Mouse (Mus musculus) kidney, postnatal 0 days (tissue): ENCODE results near the gene Aktip. TPM values are rescaled to one million over a fixed set of nuclear protein-coding genes. Genes with fewer than 3 reads are reported as not detected.

Experiments used
- ATAC-seq: fragments of 200-750 bp; cut with Nextera tagmentation; replicated peaks from 2 replicates; pipeline ENCODE4 v1.8.0; 2017; ENCODE audit warnings: low read depth, moderate number of reproducible peaks, moderate TSS enrichment, moderate library complexity; ENCODE audit not compliant: low FRiP score
- DNase-seq: peaks from one replicate; pipeline ENCODE4 v3.0.0-alpha.2; 2016; ENCODE audit warnings: low spot score
- H3K27ac ChIP-seq: fragments of 300-500 bp; sonication (generic); 2 replicates; pipeline ENCODE4 v1.5.1; 2014; ENCODE audit warnings: mild to moderate bottlenecking
- H3K27me3 ChIP-seq: fragments of 300-500 bp; sonication (generic); 2 replicates; pipeline ENCODE4 v1.6.1; 2014; ENCODE audit warnings: low read length, mixed read lengths; ENCODE audit not compliant: insufficient read depth
- H3K36me3 ChIP-seq: fragments of 300-500 bp; sonication (generic); 2 replicates; pipeline ENCODE4 v1.6.1; 2014; ENCODE audit warnings: low read length, mixed read lengths; ENCODE audit not compliant: insufficient read depth
- H3K4me1 ChIP-seq: fragments of 300-500 bp; sonication (generic); replicated peaks from 2 replicates; pipeline ENCODE4 v1.6.1; 2014; ENCODE audit warnings: antibody characterized with exemption, low read length, mixed read lengths; ENCODE audit not compliant: insufficient read depth
- H3K4me2 ChIP-seq: fragments of 300-500 bp; sonication (generic); 2 replicates; pipeline ENCODE4 v1.6.1; 2014; ENCODE audit warnings: mild to moderate bottlenecking, low read length, moderate library complexity, mixed read lengths
- H3K4me3 ChIP-seq: fragments of 300-500 bp; sonication (generic); replicated peaks from 2 replicates; pipeline ENCODE4 v1.5.1; 2014; ENCODE audit warnings: low read depth, low read length
- H3K9ac ChIP-seq: fragments of 300-500 bp; sonication (generic); 2 replicates; pipeline ENCODE4 v1.6.1; 2014; ENCODE audit warnings: low read depth, low read length
- H3K9me3 ChIP-seq: fragments of 300-500 bp; sonication (generic); replicated peaks from 2 replicates; pipeline ENCODE4 v1.6.1; 2016; ENCODE audit warnings: low read length, inconsistent platforms, mixed read lengths
- CTCF ChIP-seq: IDR thresholded peaks from 2 replicates; pipeline ENCODE4 v1.5.1; 2016; ENCODE audit warnings: antibody characterized with exemption, low read depth, mild to moderate bottlenecking, moderate library complexity
- WGBS: fragments of 180-500 bp; shearing (Covaris S2); extraction: QIAGEN DNeasy Blood & Tissue Kit; methylation state at CpG from one replicate; pipeline ENCODE4 v1.1.7; 2014; 5-methylcytosine and 5-hydroxymethylcytosine counted together
- polyA plus RNA-seq: library from polyadenylated mRNA; unstranded; fragments of >200 nt; fragmentation: Nextera tagmentation; extraction: Ambion mirVana; gene quantifications from 2 replicates; pipeline ENCODE4 v1.2.1, GENCODE M21; 2015

Aktip gene
- polyA plus RNA-seq, 1 experiment from 2014 or later = 116 TPM

GRCm38 (mm10) chr8:91081911-91082310, 117.9 kb downstream of the Aktip start:
- no peak overlapping the region for H3K27ac ChIP-seq
- TF ChIP-seq CTCF = no peak
- ATAC-seq (no peak), DNase-seq (peak; percentile 35)
- WGBS = 63% methylated on average over 7 of the region's 7 CpGs
- H3K36me3 ChIP-seq = peaks cover 32% of the 10 kb centered on the region
- H3K4me2 ChIP-seq = no peak overlapping the region
- H3K9me3 ChIP-seq = no peaks in the 10 kb centered on the region
- no peak overlapping the region for H3K4me3 ChIP-seq
- no peak overlapping the region for H3K9ac ChIP-seq
- H3K27me3 ChIP-seq = no peaks in the 10 kb centered on the region
- H3K4me1 ChIP-seq = no peaks in the 10 kb centered on the region

GRCm38 (mm10) chr8:91079678-91080077, 120.1 kb downstream of the Aktip start:
- 92% methylated on average over 2 of the region's 2 CpGs for WGBS
- Histone ChIP-seq H3K4me3 (no peak overlapping the region), H3K4me2 (no peak overlapping the region), H3K36me3 (peaks cover 18% of the 10 kb centered on the region), H3K4me1 (no peaks in the 10 kb centered on the region), H3K9me3 (no peaks in the 10 kb centered on the region), H3K27me3 (no peaks in the 10 kb centered on the region), H3K27ac (no peak overlapping the region), H3K9ac (no peak overlapping the region)
- DNase-seq (no peak), ATAC-seq (no peak)
- TF ChIP-seq CTCF = 0 out of 2 replicates have a peak, but pooled peaks have one; percentile 19

GRCm38 (mm10) chr8:91077077-91077867, 122.5 kb downstream of the Aktip start:
- WGBS = 94% methylated on average over 12 of the region's 12 CpGs
- no peak overlapping the region for H3K4me2 ChIP-seq
- H3K4me1 ChIP-seq = no peaks in the 10 kb centered on the region
- no peaks in the 10 kb centered on the region for H3K9me3 ChIP-seq
- no peaks in the 10 kb centered on the region for H3K27me3 ChIP-seq
- no peak overlapping the region for H3K27ac ChIP-seq
- DNase-seq (no peak), ATAC-seq (no peak)
- H3K36me3 ChIP-seq = peaks cover 14% of the 10 kb centered on the region; the same call in 1 of the 2 replicates
- no peak for TF ChIP-seq CTCF
- no peak overlapping the region for H3K4me3 ChIP-seq
- no peak overlapping the region for H3K9ac ChIP-seq

- DNase-seq (peak; percentile 92), ATAC-seq (peak; percentile 75)
- no peaks in the 10 kb centered on the region for H3K27me3 ChIP-seq
- H3K27ac ChIP-seq = peak overlapping the region; percentile 90
- H3K9me3 ChIP-seq = no peaks in the 10 kb centered on the region
- H3K4me3 ChIP-seq = peak overlapping the region; percentile 79
- H3K36me3 ChIP-seq = no peaks in the 10 kb centered on the region
- WGBS = under 1% methylated on average over 34 of the region's 34 CpGs
- H3K4me2 ChIP-seq = peak overlapping the region; percentile 71
- peaks cover 15% of the 10 kb centered on the region; the same call in 1 of the 2 replicates for H3K4me1 ChIP-seq
- TF ChIP-seq CTCF = no peak
- peak overlapping the region; percentile 79 for H3K9ac ChIP-seq
These were observed 129.4 kb downstream of the Aktip start for GRCm38 (mm10) chr8:91070275-91070859.

GRCm38 (mm10) chr8:91069834-91070233, 129.9 kb downstream of the Aktip start, which contains the start of gene Rbl2:
Rbl2 (plus strand) TSS chr8:91070057.
- ATAC-seq = peak; percentile 95
- under 1% methylated on average over 25 of the region's 25 CpGs for WGBS

GRCm38 (mm10) chr8:91069407-91069806, 130.4 kb downstream of the Aktip start:
- Histone ChIP-seq H3K36me3 (no peaks in the 10 kb centered on the region), H3K27ac (no peak overlapping the region), H3K9ac (no peak overlapping the region; the same call in 1 of the 2 replicates), H3K4me1 (peaks cover 15% of the 10 kb centered on the region; the same call in 1 of the 2 replicates), H3K4me3 (peak overlapping the region; percentile 79), H3K4me2 (peak overlapping the region; percentile 71), H3K27me3 (no peaks in the 10 kb centered on the region), H3K9me3 (no peaks in the 10 kb centered on the region)
- ATAC-seq (no peak), DNase-seq (no peak)
- TF ChIP-seq CTCF = no peak
- 8% methylated on average over 10 of the region's 10 CpGs for WGBS

More at GRCm38 (mm10) chr8:91069834-91070233, 129.9 kb downstream of the Aktip start, which contains the start of gene Rbl2:
- H3K4me3 ChIP-seq = peak within 1 kb of the TSS; percentile 79
- peak within 1 kb of the TSS; percentile 71 for H3K4me2 ChIP-seq
- no peaks in the 10 kb centered on the region for H3K27me3 ChIP-seq
- peak within 1 kb of the TSS; percentile 90 for H3K27ac ChIP-seq
- no peak for TF ChIP-seq CTCF
- peak within 1 kb of the TSS; percentile 79 for H3K9ac ChIP-seq
- DNase-seq = peak; percentile 97
- no peaks in the 10 kb centered on the region for H3K36me3 ChIP-seq
- no peaks in the 10 kb centered on the region for H3K9me3 ChIP-seq
- peaks cover 15% of the 10 kb centered on the region; the same call in 1 of the 2 replicates for H3K4me1 ChIP-seq
